Mouse (Mus musculus) lung, embryonic 14.5 days (tissue): Measurements from ENCODE around the gene Cpe. TPM values are rescaled to one million over a fixed set of nuclear protein-coding genes. Genes with fewer than 3 reads are reported as not detected.

Experiments
- ATAC-seq: fragments of 200-750 bp; cut with Nextera tagmentation; 2 replicates; pipeline ENCODE4 v1.8.0; 2017; ENCODE audit warnings: mild to moderate bottlenecking, moderate TSS enrichment, moderate library complexity; ENCODE audit not compliant: insufficient read depth
- DNase-seq: peaks from one replicate; pipeline ENCODE4 v3.0.0-alpha.2; 2015
- H3K27ac ChIP-seq: fragments of 300-500 bp; sonication (generic); 2 replicates; pipeline ENCODE4 v1.5.1; 2014; ENCODE audit warnings: low read depth, mild to moderate bottlenecking, moderate library complexity
- H3K27me3 ChIP-seq: fragments of 300-500 bp; sonication (generic); 2 replicates; pipeline ENCODE4 v1.6.1; 2014; ENCODE audit warnings: low read length, control low read depth; ENCODE audit not compliant: insufficient read depth
- H3K36me3 ChIP-seq: fragments of 300-500 bp; sonication (generic); 2 replicates; pipeline ENCODE4 v1.6.1; 2014; ENCODE audit warnings: control low read depth; ENCODE audit not compliant: insufficient read depth
- H3K4me1 ChIP-seq: fragments of 300-500 bp; sonication (generic); 2 replicates; pipeline ENCODE4 v1.6.1; 2014; ENCODE audit warnings: antibody characterized with exemption, control low read depth; ENCODE audit not compliant: insufficient read depth
- H3K4me2 ChIP-seq: fragments of 300-500 bp; sonication (generic); 2 replicates; pipeline ENCODE4 v1.6.1; 2014; ENCODE audit warnings: mild to moderate bottlenecking
- H3K4me3 ChIP-seq: fragments of 300-500 bp; sonication (generic); 2 replicates; pipeline ENCODE4 v1.5.1; 2014; ENCODE audit warnings: low read depth, low read length
- H3K9ac ChIP-seq: fragments of 300-500 bp; sonication (generic); 2 replicates; pipeline ENCODE4 v1.6.1; 2014
- H3K9me3 ChIP-seq: fragments of 300-500 bp; sonication (generic); 2 replicates; pipeline ENCODE4 v1.6.1; 2016; ENCODE audit warnings: low read depth, low read length, control low read depth
- CTCF ChIP-seq: IDR thresholded peaks from 2 replicates; pipeline ENCODE4 v1.5.1; 2016; ENCODE audit warnings: antibody characterized with exemption, low read depth
- WGBS: fragments of 180-500 bp; shearing (Covaris S2); extraction: QIAGEN DNeasy Blood & Tissue Kit; methylation state at CpG from one replicate; pipeline ENCODE4 v1.1.7; 2014; 5-methylcytosine and 5-hydroxymethylcytosine counted together
- polyA plus RNA-seq: library from polyadenylated mRNA; unstranded; fragments of >200 nt; fragmentation: Nextera tagmentation; extraction: Ambion mirVana; gene quantifications from 2 replicates; pipeline ENCODE4 v1.2.1, GENCODE M21; 2014

The Cpe gene
- polyA plus RNA-seq, 1 experiment from 2014 or later = 30.6 TPM

DNA sequence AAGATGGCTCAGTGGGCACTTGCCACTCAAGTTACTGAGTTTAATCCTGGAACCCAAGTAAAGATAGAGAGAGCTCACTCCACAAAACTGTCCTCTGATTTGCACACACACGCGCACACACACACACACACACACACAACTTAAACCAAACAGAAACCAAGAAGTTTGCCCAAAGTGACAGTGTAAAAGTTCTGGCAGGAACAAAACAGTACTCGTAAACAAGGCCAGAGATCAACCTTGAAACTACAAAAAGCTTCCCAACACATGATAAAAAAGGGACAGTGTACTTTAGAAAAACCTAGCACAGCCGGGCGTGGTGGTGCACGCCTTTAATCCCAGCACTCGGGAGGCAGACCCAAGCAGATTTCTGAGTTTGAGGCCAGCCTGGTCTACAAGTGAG lies 35.3 kb upstream of the Cpe start:
- ATAC-seq (no peak), DNase-seq (no peak)
- no peaks in the 10 kb centered on the region for H3K4me1 ChIP-seq
- H3K36me3 ChIP-seq = peaks cover 50% of the 10 kb centered on the region
- H3K27ac ChIP-seq = no peak overlapping the region
- WGBS = 88% methylated on average over 7 of the region's 7 CpGs
- H3K27me3 ChIP-seq = no peaks in the 10 kb centered on the region
- no peak overlapping the region for H3K9ac ChIP-seq
- no peak overlapping the region for H3K4me3 ChIP-seq
- H3K9me3 ChIP-seq = no peaks in the 10 kb centered on the region
- no peak for TF ChIP-seq CTCF
- H3K4me2 ChIP-seq = no peak overlapping the region

DNA sequence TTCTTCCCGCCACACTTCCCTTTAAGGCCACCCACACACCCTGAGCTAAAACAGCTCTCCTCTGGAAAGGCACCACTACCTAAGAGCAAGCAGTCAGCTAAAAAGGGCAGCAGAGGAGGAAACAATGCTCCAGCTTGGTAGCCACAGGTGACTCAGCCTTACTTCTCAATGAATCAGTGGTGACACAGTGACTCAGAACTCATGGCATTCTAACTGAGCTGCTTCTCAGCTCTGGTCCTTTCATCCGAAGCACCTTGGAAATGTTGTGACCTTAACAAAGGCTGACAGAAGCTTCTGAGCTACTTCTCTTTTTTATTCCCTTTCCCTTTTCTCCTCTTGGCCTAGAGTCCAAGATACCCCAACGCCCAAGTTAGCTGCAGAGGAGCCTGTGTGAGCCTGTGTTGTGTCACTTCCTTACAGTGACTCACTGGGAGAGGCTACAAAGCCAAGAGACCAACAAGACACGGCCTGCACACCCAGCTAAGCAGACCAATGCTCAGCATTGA lies 33.4 kb upstream of the Cpe start:
- Histone ChIP-seq H3K9ac (no peak overlapping the region), H3K4me3 (no peak overlapping the region), H3K4me2 (no peak overlapping the region), H3K36me3 (peaks cover 64% of the 10 kb centered on the region), H3K27me3 (no peaks in the 10 kb centered on the region), H3K27ac (no peak overlapping the region), H3K4me1 (no peaks in the 10 kb centered on the region), H3K9me3 (no peaks in the 10 kb centered on the region)
- 82% methylated on average over 4 of the region's 4 CpGs for WGBS
- ATAC-seq (no peak), DNase-seq (no peak)
- no peak for TF ChIP-seq CTCF

DNA sequence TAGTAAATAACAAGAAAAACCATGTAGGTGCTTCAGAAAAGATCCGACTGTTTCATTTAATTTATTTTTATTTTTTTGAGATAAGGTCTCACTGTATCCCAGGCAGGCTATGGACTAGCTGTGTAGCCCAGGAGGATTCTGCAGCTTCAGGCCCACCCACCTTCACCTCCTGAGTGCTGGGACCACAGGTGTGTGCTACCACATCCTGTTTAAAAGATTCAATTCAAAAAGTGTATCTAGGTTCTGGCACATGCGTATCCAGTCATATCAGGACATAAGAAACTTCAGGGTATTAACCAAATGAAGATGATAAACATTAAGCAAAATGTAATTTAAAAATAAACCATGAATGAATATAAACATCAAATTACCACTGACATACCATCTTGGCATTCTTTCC lies 30.4 kb upstream of the Cpe start:
- ATAC-seq (no peak), DNase-seq (no peak)
- no peaks in the 10 kb centered on the region for H3K9me3 ChIP-seq
- 80% methylated on average over 2 of the region's 2 CpGs for WGBS
- H3K4me2 ChIP-seq = no peak overlapping the region
- no peak for TF ChIP-seq CTCF
- peaks cover 77% of the 10 kb centered on the region for H3K36me3 ChIP-seq
- no peak overlapping the region for H3K9ac ChIP-seq
- H3K27ac ChIP-seq = no peak overlapping the region
- H3K4me3 ChIP-seq = no peak overlapping the region
- no peaks in the 10 kb centered on the region for H3K27me3 ChIP-seq
- H3K4me1 ChIP-seq = no peaks in the 10 kb centered on the region

DNA sequence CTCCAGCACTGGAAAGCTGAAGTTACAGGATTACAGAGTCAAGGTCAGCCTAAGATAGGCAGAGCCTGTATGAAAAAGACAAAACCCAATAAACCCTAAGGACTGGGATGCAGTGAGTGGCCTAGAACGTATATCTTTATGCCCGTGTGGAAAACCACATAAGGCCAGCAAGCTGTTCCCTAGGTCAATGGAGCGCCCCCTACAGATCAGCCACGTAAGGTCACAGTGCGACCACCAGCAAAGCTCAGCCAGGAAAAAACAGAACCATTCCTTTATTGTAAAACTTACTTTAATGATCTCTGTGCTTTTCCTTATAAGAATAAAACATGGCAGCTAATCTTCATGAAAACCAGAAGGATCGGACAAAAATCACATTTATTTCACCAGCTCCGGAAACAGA lies 25.0 kb upstream of the Cpe start:
- no peak overlapping the region for H3K9ac ChIP-seq
- no peak overlapping the region for H3K4me3 ChIP-seq
- no peak for ATAC-seq

DNA sequence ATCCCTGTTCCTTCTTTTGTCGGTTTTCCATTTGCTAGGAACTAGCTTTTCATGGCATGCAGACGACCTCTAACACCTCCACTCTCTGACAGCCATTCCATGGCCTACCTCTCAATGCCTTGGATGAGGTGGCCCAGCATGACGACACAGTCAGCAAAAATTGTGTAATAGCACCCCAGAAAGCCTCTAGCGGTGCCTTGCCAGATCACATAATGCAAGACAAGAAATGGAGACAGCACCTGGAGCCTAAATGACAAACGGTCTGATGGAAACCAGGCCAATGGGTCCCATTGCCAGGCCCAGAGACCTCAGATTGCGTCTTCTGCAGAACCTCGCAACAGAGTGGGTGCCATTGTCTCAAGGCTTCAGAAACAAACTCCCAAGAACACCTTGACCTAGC lies 19.6 kb upstream of the Cpe start:
- WGBS = 90% methylated on average over 7 of the region's 7 CpGs
- no peak for TF ChIP-seq CTCF
- Histone ChIP-seq H3K4me3 (no peak overlapping the region), H3K4me2 (no peak overlapping the region), H3K27me3 (no peaks in the 10 kb centered on the region), H3K4me1 (no peaks in the 10 kb centered on the region), H3K9me3 (no peaks in the 10 kb centered on the region), H3K36me3 (peaks cover 4% of the 10 kb centered on the region; the same call in 1 of the 2 replicates), H3K9ac (no peak overlapping the region), H3K27ac (no peak overlapping the region)
- ATAC-seq = no peak
- DNase-seq = no peak

More for the DNA sequence above, 25.0 kb upstream of the Cpe start:
- no peaks in the 10 kb centered on the region for H3K4me1 ChIP-seq
- no peaks in the 10 kb centered on the region for H3K9me3 ChIP-seq
- TF ChIP-seq CTCF = no peak
- 82% methylated on average over 7 of the region's 7 CpGs for WGBS
- H3K4me2 ChIP-seq = no peak overlapping the region
- no peaks in the 10 kb centered on the region for H3K27me3 ChIP-seq
- peaks cover 50% of the 10 kb centered on the region for H3K36me3 ChIP-seq
- no peak overlapping the region for H3K27ac ChIP-seq
- DNase-seq = no peak

DNA sequence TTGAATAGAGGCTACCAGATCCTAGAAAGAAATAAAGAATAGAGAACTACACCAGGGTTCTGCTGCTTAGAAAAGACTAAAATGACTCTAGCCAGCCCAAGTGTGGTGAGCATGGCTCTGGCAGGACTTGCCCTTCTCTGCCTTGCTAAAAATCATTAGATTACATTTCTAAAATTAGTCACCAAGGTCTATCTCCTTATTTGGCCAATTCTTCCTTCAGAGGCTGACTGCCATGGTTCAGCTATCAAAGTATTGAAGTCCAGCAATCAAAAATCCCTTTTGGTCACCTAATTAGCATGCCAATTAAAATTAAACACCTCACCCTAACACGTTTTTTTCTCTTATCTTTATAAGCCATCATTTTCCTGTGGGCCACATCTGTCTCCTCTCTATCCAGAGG lies 18.7 kb upstream of the Cpe start:
- ATAC-seq = no peak
- no peak for DNase-seq
- H3K4me1 ChIP-seq = no peaks in the 10 kb centered on the region
- no peak for TF ChIP-seq CTCF
- no peaks in the 10 kb centered on the region for H3K27me3 ChIP-seq
- H3K4me3 ChIP-seq = no peak overlapping the region
- no peaks in the 10 kb centered on the region for H3K9me3 ChIP-seq
- WGBS = 31% methylated on average over 1 of the region's 1 CpGs
- no peak overlapping the region for H3K27ac ChIP-seq
- no peak overlapping the region for H3K4me2 ChIP-seq
- H3K9ac ChIP-seq = no peak overlapping the region
- peaks cover under 1% of the 10 kb centered on the region; the same call in 1 of the 2 replicates for H3K36me3 ChIP-seq

DNA sequence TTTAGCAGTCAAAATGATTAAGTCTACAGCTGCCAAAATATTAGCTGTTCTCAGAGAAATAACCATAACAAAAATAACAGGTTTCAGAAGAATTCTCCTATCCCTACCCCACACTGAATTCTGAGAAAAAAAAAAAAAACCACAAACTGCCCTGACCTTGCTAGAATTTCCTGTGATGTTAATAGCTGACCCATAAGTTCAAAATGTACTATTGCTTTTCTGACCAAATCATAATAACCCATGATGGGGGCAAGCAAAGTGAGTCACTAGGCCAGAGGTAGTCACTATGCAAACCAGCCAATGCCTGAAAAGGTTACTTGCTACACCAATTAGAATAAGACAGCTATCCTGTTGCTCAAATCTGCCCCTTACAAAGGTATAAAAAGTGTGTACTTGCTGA lies 14.6 kb upstream of the Cpe start:
- no peaks in the 10 kb centered on the region for H3K36me3 ChIP-seq
- H3K4me1 ChIP-seq = no peaks in the 10 kb centered on the region
- no peak for TF ChIP-seq CTCF
- H3K27ac ChIP-seq = no peak overlapping the region
- no peaks in the 10 kb centered on the region for H3K9me3 ChIP-seq
- no peak overlapping the region for H3K9ac ChIP-seq
- DNase-seq (no peak), ATAC-seq (no peak)
- no peaks in the 10 kb centered on the region for H3K27me3 ChIP-seq
- no peak overlapping the region for H3K4me2 ChIP-seq
- no peak overlapping the region for H3K4me3 ChIP-seq

DNA sequence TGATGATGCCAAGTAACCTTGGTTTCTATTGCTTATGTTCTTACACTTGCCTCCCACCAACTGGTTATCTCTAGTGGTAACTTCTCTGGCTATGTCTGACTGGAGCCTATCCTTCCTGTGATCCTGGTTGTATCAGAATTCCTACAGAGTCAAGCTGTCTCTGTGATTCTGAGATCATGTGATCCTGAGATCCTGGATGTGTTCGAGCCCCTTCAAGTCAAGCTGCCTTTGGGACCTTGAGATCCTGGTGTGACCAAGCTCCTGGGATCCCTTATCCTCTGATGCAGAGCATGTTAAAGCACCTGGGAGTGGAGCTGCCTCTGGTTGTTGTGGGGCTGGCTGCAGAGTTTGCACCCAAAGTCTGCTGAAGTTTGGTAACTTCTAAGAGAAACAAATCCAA lies 10.3 kb upstream of the Cpe start:
- Histone ChIP-seq H3K36me3 (no peaks in the 10 kb centered on the region), H3K9ac (no peak overlapping the region), H3K27ac (no peak overlapping the region), H3K9me3 (no peaks in the 10 kb centered on the region), H3K27me3 (no peaks in the 10 kb centered on the region), H3K4me1 (no peaks in the 10 kb centered on the region), H3K4me3 (no peak overlapping the region), H3K4me2 (no peak overlapping the region)
- WGBS = 89% methylated on average over 1 of the region's 1 CpGs
- DNase-seq (no peak), ATAC-seq (no peak)
- TF ChIP-seq CTCF = no peak
